In the genomic region with DNA sequence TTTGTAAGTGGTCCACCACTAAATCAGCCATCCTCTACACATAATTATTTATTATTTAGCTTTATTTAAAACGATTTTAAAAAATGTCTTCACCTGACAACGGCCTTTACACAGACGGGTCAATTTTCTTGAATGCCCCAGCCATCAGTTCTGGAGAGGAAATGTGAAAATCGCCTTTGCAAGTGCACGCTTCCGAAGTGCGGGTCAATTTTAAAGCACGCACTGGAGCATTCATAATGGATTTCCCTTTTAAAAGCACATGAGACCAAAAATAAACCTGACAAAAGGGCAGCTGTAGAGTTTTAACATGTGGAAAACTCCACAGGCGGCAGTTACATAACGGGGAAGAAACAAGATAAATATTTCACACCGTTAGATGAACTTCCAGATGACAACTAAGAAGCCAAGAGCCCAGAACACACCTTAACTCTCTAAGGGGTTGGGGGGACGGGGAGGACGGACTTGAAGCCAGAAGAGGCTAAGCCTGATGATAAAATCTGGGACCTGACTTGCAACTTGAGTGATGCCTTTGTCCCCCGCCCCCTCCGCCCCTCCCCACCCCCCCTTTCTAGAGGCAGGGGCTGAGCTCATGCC, we compare ENCODE assay signal across 8 mouse cellular contexts. TPM values are rescaled to one million over a fixed set of nuclear protein-coding genes. Genes with fewer than 3 reads are reported as not detected.
A peak's percentile ranks its signal among the peaks of the same experiment; 100 is the strongest.
DNase-seq lines count a peak whose midpoint lies in the region; ATAC-seq and TF ChIP-seq lines count a peak whose summit lies in the region.

No protein-coding gene starts in this region.

- H3K27me3 ChIP-seq in heart, adult 2 months (ENCODE audit: control insufficient read depth, insufficient read depth, low read length): no peaks in the 10 kb centered on the region
- H3K27me3 ChIP-seq in embryonic facial prominence, embryonic 10.5 days (replicated peaks; ENCODE audit: low read depth, poor library complexity, severe bottlenecking): peaks cover 24% of the 10 kb centered on the region
- H3K27me3 ChIP-seq in hindbrain, embryonic 15.5 days: no peaks in the 10 kb centered on the region
- H3K27me3 ChIP-seq in midbrain, embryonic 14.5 days (ENCODE audit: control insufficient read depth, insufficient read depth, low read length): no peaks in the 10 kb centered on the region

- 1% methylated on average over 15 of the region's 15 CpGs for WGBS in heart, adult 2 months
- WGBS in embryonic facial prominence, embryonic 10.5 days: 2% methylated on average over 15 of the region's 15 CpGs
- WGBS in hindbrain, embryonic 15.5 days: under 1% methylated on average over 15 of the region's 15 CpGs
- WGBS in midbrain, embryonic 14.5 days: under 1% methylated on average over 15 of the region's 15 CpGs

- H3K9ac ChIP-seq in heart, adult 2 months (ENCODE audit: low read depth, low read length): peak overlapping the region; percentile 91
- H3K9ac ChIP-seq in hindbrain, embryonic 15.5 days: peak overlapping the region; percentile 68
- H3K9ac ChIP-seq in midbrain, embryonic 14.5 days (replicated peaks; ENCODE audit: low read length): peak overlapping the region; percentile 70

- no peak for TF ChIP-seq EP300 in heart, adult 2 months (IDR thresholded peaks at IDR 0.05; ENCODE audit: insufficient read depth, low read depth, low read length)

- no peak for TF ChIP-seq CTCF in heart, adult 2 months (IDR thresholded peaks at IDR 0.05)

- peak overlapping the region; percentile 90 for H3K4me3 ChIP-seq in heart, adult 2 months
- peak overlapping the region; percentile 81 for H3K4me3 ChIP-seq in embryonic facial prominence, embryonic 10.5 days
- peak overlapping the region; percentile 87 for H3K4me3 ChIP-seq in hindbrain, embryonic 15.5 days
- peak overlapping the region; percentile 71 for H3K4me3 ChIP-seq in midbrain, embryonic 14.5 days (replicated peaks; ENCODE audit: low read depth, low read length)

- H3K79me2 ChIP-seq in heart, adult 2 months (replicated peaks; ENCODE audit: control insufficient read depth, insufficient read depth, low read length): no peaks in the 10 kb centered on the region; the same call in 1 of the 2 replicates

- no peaks in the 10 kb centered on the region for H3K9me3 ChIP-seq in embryonic facial prominence, embryonic 10.5 days
- H3K9me3 ChIP-seq in hindbrain, embryonic 15.5 days: no peaks in the 10 kb centered on the region
- no peaks in the 10 kb centered on the region for H3K9me3 ChIP-seq in midbrain, embryonic 14.5 days (ENCODE audit: control insufficient read depth, low read length)

- no peak for DNase-seq in heart, adult 2 months
- no peak for DNase-seq in heart, postnatal 10 days
- no peak for DNase-seq in embryonic facial prominence, embryonic 10.5 days (ENCODE audit: low spot score)
- peak; percentile 59 for DNase-seq in midbrain, embryonic 14.5 days
- DNase-seq in layer of hippocampus, postnatal 36 days: no peak
- no peak for DNase-seq in urinary bladder, postnatal 10 days (ENCODE audit: low spot score)
- no peak for DNase-seq in adrenal gland, adult 8-10 months

- intact Hi-C loops in heart, adult 2 months (cut with DNase I): loop anchor here (1.0 kb wide), 1 partner anchor 38 kb away; the partner anchor contains the start of gene Mrpl39
- intact Hi-C loops in heart, postnatal 10 days (cut with DNase I): loop anchor here (10.0 kb wide), 1 partner anchor 771 kb away; no protein-coding TSS in a partner anchor

- peak overlapping the region; percentile 99 for H3K4me2 ChIP-seq in hindbrain, embryonic 15.5 days
- H3K4me2 ChIP-seq in midbrain, embryonic 14.5 days (ENCODE audit: low read length): peak overlapping the region; percentile 95

- H3K36me3 ChIP-seq in heart, adult 2 months (ENCODE audit: control insufficient read depth, insufficient read depth, low read length): peaks cover 9% of the 10 kb centered on the region
- H3K36me3 ChIP-seq in embryonic facial prominence, embryonic 10.5 days (replicated peaks): no peaks in the 10 kb centered on the region
- H3K36me3 ChIP-seq in hindbrain, embryonic 15.5 days: no peaks in the 10 kb centered on the region
- 0 out of 2 replicates have a peak, but pooled peaks cover 1% of the 10 kb centered on the region for H3K36me3 ChIP-seq in midbrain, embryonic 14.5 days (ENCODE audit: control insufficient read depth, insufficient read depth, low read length)

- peak; percentile 32; the same call in 1 of the 2 replicates for TF ChIP-seq POLR2A in heart, adult 2 months (IDR thresholded peaks at IDR 0.05; ENCODE audit: insufficient read depth, low read depth, low read length)

- H3K4me1 ChIP-seq in heart, adult 2 months (ENCODE audit: control insufficient read depth, insufficient read depth, low read length): peaks cover 3% of the 10 kb centered on the region
- peaks cover 20% of the 10 kb centered on the region for H3K4me1 ChIP-seq in embryonic facial prominence, embryonic 10.5 days
- H3K4me1 ChIP-seq in hindbrain, embryonic 15.5 days (replicated peaks): peaks cover 24% of the 10 kb centered on the region
- H3K4me1 ChIP-seq in midbrain, embryonic 14.5 days (ENCODE audit: control insufficient read depth, insufficient read depth, low read length): no peaks in the 10 kb centered on the region; the same call in 1 of the 2 replicates

- H3K27ac ChIP-seq in heart, adult 2 months: peak overlapping the region; percentile 90
- H3K27ac ChIP-seq in embryonic facial prominence, embryonic 10.5 days (replicated peaks): peak overlapping the region; percentile 88
- H3K27ac ChIP-seq in hindbrain, embryonic 15.5 days (replicated peaks): peak overlapping the region; percentile 87
- H3K27ac ChIP-seq in midbrain, embryonic 14.5 days (replicated peaks; ENCODE audit: low read depth, low read length): peak overlapping the region; percentile 91

- no peak; the same call in 1 of the 2 replicates for ATAC-seq in hindbrain, embryonic 15.5 days (ENCODE audit: low FRiP score, low read depth)
- ATAC-seq in midbrain, embryonic 14.5 days (ENCODE audit: low FRiP score, low TSS enrichment): peak; percentile 16; the same call in 1 of the 2 replicates

RNA-seq across cellular contexts. Expression of gene Jam2, which starts 0.6 kb away (rescaled TPM):
- total RNA-seq in heart, adult 2 months (2021): 10 to 100 TPM; 77.9 to 81.0 TPM
- 55.4 and 91.2 TPM in 2 replicates for polyA plus RNA-seq in heart, adult 2 months (2012; rRNA removed)
- total RNA-seq in heart, postnatal 10 days (2021): 10 to 100 TPM; 56.7 to 69.4 TPM
- 9.6 and 14.3 TPM in 2 replicates for polyA plus RNA-seq in embryonic facial prominence, embryonic 10.5 days (2016; fragmentation: Nextera tagmentation; extraction: Ambion mirVana)
- 23.1 and 23.8 TPM in 2 replicates for polyA plus RNA-seq in hindbrain, embryonic 15.5 days (2015; fragmentation: Nextera tagmentation; extraction: Ambion mirVana)
- polyA plus RNA-seq in midbrain, embryonic 14.5 days (2014; fragmentation: Nextera tagmentation; extraction: Ambion mirVana): 25.4 and 37.7 TPM in 2 replicates
- 10 to 100 TPM; 21.2 to 22.3 TPM for total RNA-seq in layer of hippocampus, postnatal 36 days (2021)
- 10 to 100 TPM in 3 of 4 experiments, 1 to 10 TPM in 1; 10.0 to 22.1 (median 17.4) TPM for total RNA-seq in adrenal gland, adult 8-10 months (2022)

RNA-seq across cellular contexts. Expression of gene Mrpl39, which starts 37.8 kb away (rescaled TPM):
- total RNA-seq in heart, adult 2 months (2021): 10 to 100 TPM; 37.7 to 42.4 TPM
- 24.0 and 34.8 TPM in 2 replicates for polyA plus RNA-seq in heart, adult 2 months (2012; rRNA removed)
- total RNA-seq in heart, postnatal 10 days (2021): 10 to 100 TPM; 35.5 to 37.9 TPM
- 55.0 and 57.9 TPM in 2 replicates for polyA plus RNA-seq in embryonic facial prominence, embryonic 10.5 days (2016; fragmentation: Nextera tagmentation; extraction: Ambion mirVana)
- 35.6 and 37.9 TPM in 2 replicates for polyA plus RNA-seq in hindbrain, embryonic 15.5 days (2015; fragmentation: Nextera tagmentation; extraction: Ambion mirVana)
- polyA plus RNA-seq in midbrain, embryonic 14.5 days (2014; fragmentation: Nextera tagmentation; extraction: Ambion mirVana): 34.4 and 43.1 TPM in 2 replicates
- total RNA-seq in layer of hippocampus, postnatal 36 days (2021): 10 to 100 TPM; 22.6 to 22.9 TPM
- 10 to 100 TPM; 37.0 to 43.3 (median 40.7) TPM for total RNA-seq in adrenal gland, adult 8-10 months (2022)
